Mouse (Mus musculus): ENCODE measurements at regions not wholly inside any gene's neighbourhood (a gene's known extent, or its start where the extent isn't known, plus 50 kb on each side); places are given as distances from the start of the nearest gene placed in this dataset.

DNA sequence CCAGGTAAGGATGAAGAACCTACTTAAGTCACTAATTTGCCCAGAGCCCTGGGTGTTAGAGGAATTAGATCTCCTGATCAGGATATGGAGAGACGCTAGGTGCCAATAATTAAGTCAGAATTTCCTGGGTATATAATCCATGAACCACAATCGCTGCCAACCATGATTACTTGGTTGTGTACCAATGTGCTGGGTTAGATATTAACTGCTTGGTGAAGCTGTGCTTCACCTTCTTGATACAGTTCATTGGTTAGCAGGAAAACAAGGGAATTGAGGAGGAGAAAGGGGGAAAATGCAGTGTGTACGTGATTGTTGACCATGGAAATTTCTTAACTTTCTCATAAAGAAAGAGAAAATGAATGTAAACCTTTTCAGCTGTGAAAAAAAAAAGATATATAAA lies 961.7 kb upstream of the Slc39a10 start:
- H3K27ac ChIP-seq (ENCODE audit: low read length): no peak overlapping the region
- no peaks in the 10 kb centered on the region for H3K27me3 ChIP-seq (ENCODE audit: control insufficient read depth, insufficient read depth, low read length)
- 80% methylated on average over 3 of the region's 3 CpGs for WGBS
- no peak for ATAC-seq (replicated peaks; ENCODE audit: extremely low read depth, insufficient read depth, low FRiP score)
- H3K4me2 ChIP-seq (ENCODE audit: low read depth, low read length): no peak overlapping the region
- no peak overlapping the region for H3K4me3 ChIP-seq (ENCODE audit: low read length)
- no peaks in the 10 kb centered on the region for H3K36me3 ChIP-seq (ENCODE audit: control insufficient read depth, insufficient read depth)
- H3K9ac ChIP-seq (ENCODE audit: low read length): no peak overlapping the region
- no peaks in the 10 kb centered on the region for H3K9me3 ChIP-seq (replicated peaks; ENCODE audit: control insufficient read depth, low read length)
- no peaks in the 10 kb centered on the region for H3K4me1 ChIP-seq (ENCODE audit: control insufficient read depth, insufficient read depth, low read length)

DNA sequence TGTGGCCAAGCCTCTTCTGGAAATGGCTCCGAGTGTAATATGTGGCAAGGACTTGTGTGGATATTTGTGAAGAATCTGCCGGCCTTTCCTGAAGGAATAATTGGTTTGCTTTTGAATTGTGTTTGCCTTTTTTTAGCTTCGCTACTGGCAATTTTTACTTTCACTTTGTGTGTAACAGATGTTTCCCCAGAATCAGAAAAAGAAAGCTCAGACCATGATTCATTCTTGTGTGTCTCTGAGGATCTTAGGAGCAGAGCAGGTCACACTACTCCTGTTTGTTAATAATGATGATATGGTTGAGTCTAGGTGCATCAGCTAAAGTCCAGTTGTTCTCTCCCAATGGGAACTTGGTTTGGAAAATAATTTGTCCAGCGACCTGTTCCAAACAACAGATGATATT lies 961.3 kb upstream of the Slc39a10 start:
- no peak for ATAC-seq (replicated peaks; ENCODE audit: extremely low read depth, insufficient read depth, low FRiP score)
- no peaks in the 10 kb centered on the region for H3K9me3 ChIP-seq (replicated peaks; ENCODE audit: control insufficient read depth, low read length)
- no peak overlapping the region for H3K9ac ChIP-seq (ENCODE audit: low read length)
- H3K4me2 ChIP-seq (ENCODE audit: low read depth, low read length): peak overlapping the region; percentile 15; the same call in 1 of the 2 replicates
- no peak overlapping the region for H3K4me3 ChIP-seq (ENCODE audit: low read length)
- WGBS: 74% methylated on average over 4 of the region's 4 CpGs
- H3K27ac ChIP-seq (ENCODE audit: low read length): no peak overlapping the region
- H3K27me3 ChIP-seq (ENCODE audit: control insufficient read depth, insufficient read depth, low read length): no peaks in the 10 kb centered on the region
- H3K36me3 ChIP-seq (ENCODE audit: control insufficient read depth, insufficient read depth): no peaks in the 10 kb centered on the region
- H3K4me1 ChIP-seq (ENCODE audit: control insufficient read depth, insufficient read depth, low read length): no peaks in the 10 kb centered on the region

DNA sequence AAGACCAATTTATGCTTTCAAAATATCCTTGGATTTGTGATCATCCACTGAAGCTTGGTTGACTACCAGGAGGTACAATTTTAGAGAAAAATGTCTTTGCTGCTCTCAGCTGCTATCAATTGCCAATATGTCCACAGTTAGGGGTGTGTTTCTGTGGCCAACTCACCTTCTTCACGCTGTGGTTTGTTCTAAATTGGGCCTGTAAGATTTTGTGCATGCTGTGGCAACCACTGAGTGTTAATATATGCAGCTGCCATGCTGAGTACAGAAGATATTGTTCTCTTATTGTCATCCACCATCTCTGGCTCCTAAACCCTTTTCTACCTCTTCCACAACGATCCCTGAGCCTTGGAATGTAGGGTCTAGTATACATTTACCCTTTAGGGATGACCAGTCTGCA lies 948.2 kb upstream of the Slc39a10 start:
- WGBS: 48% methylated on average over 2 of the region's 2 CpGs

DNA sequence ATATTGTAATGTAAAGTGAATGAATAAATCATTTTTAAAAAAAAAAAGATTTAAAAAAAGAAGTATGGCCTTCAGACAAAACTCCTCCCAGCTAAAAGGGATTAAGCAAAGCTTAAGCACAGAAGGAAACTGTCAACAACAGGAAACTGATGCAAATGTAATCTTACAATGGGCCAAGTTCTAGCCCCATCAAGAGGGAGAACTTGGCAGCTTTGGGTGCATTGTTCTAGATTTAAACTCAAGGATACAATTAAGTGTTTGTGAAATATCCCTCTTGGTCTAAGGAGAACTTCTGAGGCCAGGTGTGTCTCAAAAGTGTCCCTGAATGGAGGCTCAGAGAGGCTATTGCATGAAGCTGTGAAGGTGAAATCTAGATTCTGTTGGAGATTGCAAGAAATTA lies 941.4 kb upstream of the Slc39a10 start:
- no peaks in the 10 kb centered on the region for H3K4me1 ChIP-seq (ENCODE audit: control insufficient read depth, insufficient read depth, low read length)
- no peak overlapping the region for H3K4me2 ChIP-seq (ENCODE audit: low read depth, low read length)
- no peak overlapping the region for H3K27ac ChIP-seq (ENCODE audit: low read length)
- ATAC-seq (replicated peaks; ENCODE audit: extremely low read depth, insufficient read depth, low FRiP score): no peak
- no peaks in the 10 kb centered on the region for H3K27me3 ChIP-seq (ENCODE audit: control insufficient read depth, insufficient read depth, low read length)
- H3K9ac ChIP-seq (ENCODE audit: low read length): no peak overlapping the region
- no peaks in the 10 kb centered on the region for H3K36me3 ChIP-seq (ENCODE audit: control insufficient read depth, insufficient read depth)
- H3K4me3 ChIP-seq (ENCODE audit: low read length): no peak overlapping the region
- H3K9me3 ChIP-seq (replicated peaks; ENCODE audit: control insufficient read depth, low read length): no peaks in the 10 kb centered on the region

More for the DNA sequence above, 948.2 kb upstream of the Slc39a10 start:
- Histone ChIP-seq H3K36me3 (ENCODE audit: control insufficient read depth, insufficient read depth) (no peaks in the 10 kb centered on the region), H3K27ac (ENCODE audit: low read length) (no peak overlapping the region), H3K4me1 (ENCODE audit: control insufficient read depth, insufficient read depth, low read length) (no peaks in the 10 kb centered on the region), H3K4me3 (ENCODE audit: low read length) (no peak overlapping the region), H3K4me2 (ENCODE audit: low read depth, low read length) (no peak overlapping the region), H3K27me3 (ENCODE audit: control insufficient read depth, insufficient read depth, low read length) (no peaks in the 10 kb centered on the region), H3K9me3 (replicated peaks; ENCODE audit: control insufficient read depth, low read length) (no peaks in the 10 kb centered on the region), H3K9ac (ENCODE audit: low read length) (no peak overlapping the region)
- ATAC-seq (replicated peaks; ENCODE audit: extremely low read depth, insufficient read depth, low FRiP score): no peak

DNA sequence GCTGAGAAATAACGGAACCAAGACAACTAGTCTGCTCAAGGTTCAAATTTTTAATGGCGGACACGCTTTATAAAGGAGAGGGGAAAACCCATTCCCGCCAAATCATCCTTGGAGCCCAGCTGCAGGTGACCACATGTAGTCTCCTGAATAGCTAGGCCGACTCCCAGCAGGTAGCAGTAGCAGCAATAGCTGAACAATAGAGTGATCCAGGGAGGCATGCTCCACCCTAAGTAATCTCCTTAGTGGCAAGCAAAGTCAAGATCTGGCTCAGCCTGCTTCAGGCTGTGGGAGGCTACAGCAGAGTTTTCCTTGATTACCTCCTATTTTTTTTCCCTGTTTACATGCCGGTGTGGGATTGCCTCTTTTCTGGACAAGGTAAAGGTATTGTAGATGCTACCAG lies 934.6 kb upstream of the Slc39a10 start:
- Histone ChIP-seq H3K27me3 (ENCODE audit: control insufficient read depth, insufficient read depth, low read length) (no peaks in the 10 kb centered on the region), H3K4me3 (ENCODE audit: low read length) (no peak overlapping the region), H3K36me3 (ENCODE audit: control insufficient read depth, insufficient read depth) (no peaks in the 10 kb centered on the region), H3K9me3 (replicated peaks; ENCODE audit: control insufficient read depth, low read length) (no peaks in the 10 kb centered on the region), H3K9ac (ENCODE audit: low read length) (no peak overlapping the region), H3K27ac (ENCODE audit: low read length) (no peak overlapping the region), H3K4me1 (ENCODE audit: control insufficient read depth, insufficient read depth, low read length) (no peaks in the 10 kb centered on the region), H3K4me2 (ENCODE audit: low read depth, low read length) (no peak overlapping the region)
- no peak for ATAC-seq (replicated peaks; ENCODE audit: extremely low read depth, insufficient read depth, low FRiP score)
- WGBS: 90% methylated on average over 6 of the region's 6 CpGs

DNA sequence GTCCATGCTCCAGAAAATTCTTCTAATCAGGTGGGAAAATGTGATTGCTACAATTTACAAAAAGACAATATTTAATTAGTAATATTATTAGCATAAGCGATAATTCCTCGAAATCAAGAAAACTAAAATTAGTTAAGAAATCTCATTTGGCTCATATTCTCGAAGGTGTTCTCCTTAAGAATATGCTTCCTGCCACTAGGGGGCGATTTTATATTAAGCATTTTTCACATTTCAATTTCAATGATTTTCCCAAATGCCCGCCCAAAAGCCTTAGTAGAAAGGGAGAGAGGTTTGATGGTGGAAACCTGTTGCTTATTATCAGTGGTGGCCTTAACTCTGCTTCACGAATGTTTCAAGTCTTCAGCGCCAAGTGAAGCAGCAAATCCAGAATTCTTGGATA lies 916.9 kb upstream of the Slc39a10 start:
- Histone ChIP-seq H3K27ac (ENCODE audit: low read length) (no peak overlapping the region), H3K4me3 (ENCODE audit: low read length) (no peak overlapping the region), H3K9me3 (replicated peaks; ENCODE audit: control insufficient read depth, low read length) (no peaks in the 10 kb centered on the region), H3K36me3 (ENCODE audit: control insufficient read depth, insufficient read depth) (no peaks in the 10 kb centered on the region), H3K27me3 (ENCODE audit: control insufficient read depth, insufficient read depth, low read length) (no peaks in the 10 kb centered on the region), H3K9ac (ENCODE audit: low read length) (no peak overlapping the region), H3K4me2 (ENCODE audit: low read depth, low read length) (no peak overlapping the region), H3K4me1 (ENCODE audit: control insufficient read depth, insufficient read depth, low read length) (no peaks in the 10 kb centered on the region)
- WGBS: 27% methylated on average over 7 of the region's 7 CpGs
- ATAC-seq (replicated peaks; ENCODE audit: extremely low read depth, insufficient read depth, low FRiP score): no peak

DNA sequence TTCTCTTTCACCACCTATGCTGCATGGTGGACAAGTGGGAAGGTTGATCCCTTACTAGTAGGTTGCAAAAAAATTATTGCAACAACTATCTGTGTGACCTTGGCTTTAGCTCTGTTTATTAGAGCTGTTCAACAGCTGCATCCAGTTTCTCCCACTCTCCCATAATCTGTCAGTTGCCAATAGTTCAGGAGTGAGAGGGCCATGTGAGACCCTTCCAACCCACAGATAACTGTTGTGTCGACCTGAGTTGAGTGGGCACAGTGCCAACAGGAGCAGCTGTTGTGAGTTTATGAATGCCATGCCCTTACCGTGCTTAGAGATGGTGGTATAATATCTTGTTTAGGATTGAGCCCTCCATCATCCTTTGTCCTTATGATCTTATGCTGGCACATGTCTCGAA lies 902.1 kb upstream of the Slc39a10 start:
- no peak for ATAC-seq (replicated peaks; ENCODE audit: extremely low read depth, insufficient read depth, low FRiP score)
- WGBS: 42% methylated on average over 3 of the region's 3 CpGs
- no peak overlapping the region for H3K9ac ChIP-seq (ENCODE audit: low read length)

More for the DNA sequence above, 902.1 kb upstream of the Slc39a10 start:
- no peaks in the 10 kb centered on the region for H3K27me3 ChIP-seq (ENCODE audit: control insufficient read depth, insufficient read depth, low read length)
- H3K9me3 ChIP-seq (replicated peaks; ENCODE audit: control insufficient read depth, low read length): no peaks in the 10 kb centered on the region
- no peak overlapping the region for H3K4me3 ChIP-seq (ENCODE audit: low read length)
- H3K4me2 ChIP-seq (ENCODE audit: low read depth, low read length): no peak overlapping the region
- H3K27ac ChIP-seq (ENCODE audit: low read length): no peak overlapping the region
- H3K4me1 ChIP-seq (ENCODE audit: control insufficient read depth, insufficient read depth, low read length): no peaks in the 10 kb centered on the region
- H3K36me3 ChIP-seq (ENCODE audit: control insufficient read depth, insufficient read depth): no peaks in the 10 kb centered on the region

Data from heart, embryonic 16.5 days (tissue).